Mouse (Mus musculus) hindbrain, embryonic 10.5 days (tissue): ENCODE results near the gene Gm15155. TPM values are rescaled to one million over a fixed set of nuclear protein-coding genes. Genes with fewer than 3 reads are reported as not detected.

Experiments
- polyA plus RNA-seq: library from polyadenylated mRNA; unstranded; fragments of >200 nt; fragmentation: Nextera tagmentation; extraction: Ambion mirVana; gene quantifications from 2 replicates; pipeline ENCODE4 v1.2.1, GENCODE M21; 2016

The Gm15155 gene
- polyA plus RNA-seq, 1 experiment from 2014 or later, result not detected

Other genes with a start within 250 kb of the Gm15155 start
- gene Ptchd1, start 927 bp upstream of the Gm15155 start, polyA plus RNA-seq, result 0.22 and 0.59 TPM in 2 replicates